8 mouse cellular contexts compared by ENCODE assay signal in the genomic region with DNA sequence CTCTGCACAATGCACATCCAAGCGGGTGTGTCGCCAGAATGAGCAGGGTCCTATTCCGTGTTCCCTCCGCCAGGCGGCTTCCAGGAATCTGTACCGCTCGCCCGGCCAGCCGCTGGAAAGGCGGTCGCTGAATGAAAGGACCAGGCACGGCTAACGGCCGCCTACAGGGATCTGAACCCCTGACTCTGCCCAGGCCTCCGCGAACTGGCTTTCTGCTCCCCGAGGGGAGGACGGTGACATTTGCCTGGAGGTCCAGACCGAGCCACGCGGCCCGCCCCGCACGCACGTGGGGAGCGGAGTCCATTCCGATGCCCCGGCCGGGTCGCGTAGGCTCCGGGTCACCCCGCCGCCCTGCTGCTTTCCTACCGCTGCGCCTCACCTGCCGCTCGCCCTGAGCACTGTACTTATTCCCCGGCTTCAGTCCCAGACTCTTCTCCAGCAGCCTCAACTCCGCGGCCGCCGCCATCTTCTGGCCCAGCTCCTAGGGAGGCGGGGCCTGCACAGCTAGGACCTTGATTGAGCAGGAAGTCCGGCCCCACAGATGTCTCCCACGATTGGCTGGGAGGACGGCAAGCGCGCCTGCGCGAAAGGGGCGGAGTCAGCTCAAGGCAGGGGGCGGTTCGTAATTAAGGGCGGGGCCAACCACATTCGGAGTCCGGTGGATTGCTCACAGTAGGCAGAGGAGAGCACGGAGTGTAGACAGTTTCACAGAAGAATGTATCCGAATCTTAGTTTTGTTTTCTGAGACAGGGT. TPM values are rescaled to one million over a fixed set of nuclear protein-coding genes. Genes with fewer than 3 reads are reported as not detected.
A peak's percentile ranks its signal among the peaks of the same experiment; 100 is the strongest.
DNase-seq lines count a peak whose midpoint lies in the region; ATAC-seq lines count a peak whose summit lies in the region.

A gene (minus strand): TSS at position 531 of the 753 bp plus-strand sequence.

- peak within 1 kb of the TSS; percentile 80 for H3K9ac ChIP-seq in hindbrain, embryonic 12.5 days

- peak; percentile 99 for ATAC-seq in hindbrain, embryonic 12.5 days (ENCODE audit: low FRiP score)

- DNase-seq in Muller cell, postnatal 12 days (ENCODE audit: inconsistent ontology term) = peak; percentile 95
- peak; percentile 97 for DNase-seq in cerebellum, adult 9-11 months
- DNase-seq in frontal cortex, adult 2 months (ENCODE audit: extremely low spot score in 1 of 2, low spot score in 1 of 2) = peak; percentile 91 to 95
- DNase-seq in layer of hippocampus, postnatal 14 days (ENCODE audit: low spot score in 2 of 2) = peak; percentile 88 to 95
- DNase-seq in lung, postnatal 14 days = peak; percentile 94
- peak; percentile 82 for DNase-seq in retina, adult 2 months (ENCODE audit: low read depth, low spot score)
- DNase-seq in thymus, postnatal 36 days = peak; percentile 96 to 97

- H3K4me1 ChIP-seq in hindbrain, embryonic 12.5 days = peaks cover 12% of the 10 kb centered on the region

- H3K36me3 ChIP-seq in hindbrain, embryonic 12.5 days = peaks cover 26% of the 10 kb centered on the region

- peak within 1 kb of the TSS; percentile 66 for H3K4me2 ChIP-seq in hindbrain, embryonic 12.5 days (replicated peaks)

- H3K9me3 ChIP-seq in hindbrain, embryonic 12.5 days (replicated peaks) = no peaks in the 10 kb centered on the region

- peak within 1 kb of the TSS; percentile 66 for H3K27ac ChIP-seq in hindbrain, embryonic 12.5 days

- H3K4me3 ChIP-seq in hindbrain, embryonic 12.5 days = peak within 1 kb of the TSS; percentile 72

- WGBS in hindbrain, embryonic 12.5 days = under 1% methylated on average over 59 of the region's 59 CpGs

- no peaks in the 10 kb centered on the region for H3K27me3 ChIP-seq in hindbrain, embryonic 12.5 days

RNA-seq across cellular contexts. Expression of the gene that starts here (rescaled TPM):
- 17.7 and 21.3 TPM in 2 replicates for polyA plus RNA-seq in frontal cortex, adult 2 months (2012; rRNA removed)
- 58.4 and 59.8 TPM in 2 replicates for polyA plus RNA-seq in hindbrain, embryonic 12.5 days (2016; fragmentation: Nextera tagmentation; extraction: Ambion mirVana)
- 10 to 100 TPM; 31.5 to 32.0 TPM for total RNA-seq in layer of hippocampus, postnatal 14 days (2021)

Comparison
In these comparisons a context has a peak if more than half of its experiments do, and no peak if none do; other contexts are left out.
1. Peak in every context shown above with its lines: DNase-seq, ATAC-seq, H3K4me3 ChIP-seq and H3K27ac ChIP-seq.